Mouse (Mus musculus) adrenal gland (tissue): ENCODE data around the gene Abraxas1.

Source experiments
- intact Hi-C: fragments of 180-260 bp; cut with DNase I; formaldehyde crosslinking; loops from one replicate; pipeline ENCODE4 v1.15.1; 2025

The Abraxas1 gene

DNA sequence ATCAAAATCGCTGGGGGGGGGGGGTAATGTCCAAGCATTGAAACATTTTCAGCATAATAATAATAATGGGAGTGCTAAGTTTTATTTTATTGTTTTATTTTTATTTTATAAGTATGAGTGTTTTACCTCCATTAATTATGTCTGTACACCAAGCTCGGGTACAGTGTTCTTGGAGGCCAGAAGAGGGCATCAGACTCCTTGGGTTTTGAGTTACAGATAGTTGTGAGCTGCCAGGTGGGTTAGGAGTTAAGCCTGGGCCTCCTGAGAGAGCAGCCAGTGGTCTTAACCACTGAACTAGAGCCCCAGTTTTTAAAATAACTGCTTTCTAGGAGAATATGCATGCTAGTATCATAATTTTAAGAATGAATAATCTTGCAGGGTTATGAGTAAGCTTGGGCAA lies 5.2 kb upstream of the Abraxas1 start:
- intact Hi-C loops = loop anchor here (1.0 kb wide), 1 partner anchor 89 kb away; no protein-coding TSS in a partner anchor

DNA sequence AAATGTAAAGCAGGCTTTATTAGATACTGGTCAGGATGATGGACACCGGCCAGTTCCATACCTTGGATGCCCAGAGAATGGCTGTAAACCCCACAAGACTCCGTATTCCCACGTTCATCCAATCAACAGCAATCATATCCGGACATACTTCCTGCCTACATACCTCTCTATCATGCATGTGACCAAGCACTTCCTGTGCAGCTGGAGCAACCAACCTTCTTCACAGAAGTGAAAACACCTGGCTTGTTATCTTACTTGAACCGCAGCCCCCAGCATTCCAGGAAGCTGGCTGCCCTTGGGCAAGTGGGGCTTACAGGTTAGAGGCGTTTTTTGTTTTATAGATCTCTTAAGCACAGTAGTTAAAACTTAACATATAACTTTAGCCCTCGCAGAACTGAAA lies 2.1 kb upstream of the Abraxas1 start:
- intact Hi-C loops = no loop called here

DNA sequence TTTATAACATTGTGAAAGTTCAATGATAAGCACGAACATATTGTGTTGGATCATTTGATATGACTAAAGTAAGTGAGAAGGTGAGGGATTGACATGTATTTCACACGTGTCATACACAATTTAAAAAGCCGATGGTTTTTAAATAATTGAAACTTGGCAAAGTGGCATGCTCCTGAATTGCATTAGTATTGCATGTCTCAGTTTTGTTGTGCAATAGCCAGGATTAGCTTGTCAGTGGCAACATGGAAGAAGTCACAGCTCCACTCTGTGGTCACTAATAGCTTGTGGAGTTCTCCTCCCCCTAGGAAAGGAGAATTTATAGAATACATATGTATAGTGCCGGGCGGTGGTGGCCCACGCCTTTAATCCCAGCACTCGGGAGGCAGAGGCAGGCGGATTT lies 610 bp upstream of the Abraxas1 start:
- intact Hi-C loops = no loop called here

DNA sequence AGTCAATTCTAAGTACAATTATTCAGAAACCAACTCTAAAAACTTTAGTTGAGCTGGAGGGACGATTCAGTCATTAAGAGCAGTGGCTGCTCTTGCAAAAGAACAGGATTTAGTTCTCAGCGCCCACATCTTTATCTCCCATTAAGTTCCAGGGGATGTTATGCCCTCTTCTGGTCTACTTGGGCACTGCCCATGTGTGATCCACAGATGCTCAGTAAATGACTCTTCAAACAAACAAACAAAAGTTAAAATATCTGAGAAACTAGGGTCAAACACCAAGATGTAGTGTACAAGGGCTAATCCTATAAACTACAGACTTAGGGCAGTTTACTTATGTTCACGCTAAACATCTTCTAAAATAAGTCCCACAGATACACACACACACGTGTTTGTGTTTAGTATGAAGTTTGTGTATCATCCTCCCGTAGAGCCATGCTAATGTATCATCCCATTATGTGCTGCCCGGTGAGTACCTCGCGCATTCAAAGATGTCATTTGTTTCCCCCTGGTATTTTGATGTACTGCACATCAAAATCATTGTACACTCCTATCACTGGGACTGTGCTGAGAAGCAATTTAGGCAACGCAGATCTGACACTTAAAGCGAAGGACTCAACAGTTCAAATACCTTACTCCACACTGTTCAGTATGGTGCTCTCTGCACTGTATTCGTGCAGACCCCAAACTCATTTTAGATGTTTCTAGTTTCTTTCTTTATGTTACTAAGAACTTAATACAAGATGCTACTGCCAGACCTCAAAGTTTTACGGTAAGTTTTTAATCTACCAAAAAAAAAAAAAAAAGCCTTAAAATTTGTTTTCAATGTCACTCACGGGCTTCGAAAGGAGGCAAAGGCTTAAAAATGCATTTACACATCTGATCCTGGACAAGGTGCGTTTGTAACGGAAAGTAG lies 941 bp downstream of the Abraxas1 start:
- intact Hi-C loops = loop anchor here (5.0 kb wide), 1 partner anchor 148 kb away; no protein-coding TSS in a partner anchor

DNA sequence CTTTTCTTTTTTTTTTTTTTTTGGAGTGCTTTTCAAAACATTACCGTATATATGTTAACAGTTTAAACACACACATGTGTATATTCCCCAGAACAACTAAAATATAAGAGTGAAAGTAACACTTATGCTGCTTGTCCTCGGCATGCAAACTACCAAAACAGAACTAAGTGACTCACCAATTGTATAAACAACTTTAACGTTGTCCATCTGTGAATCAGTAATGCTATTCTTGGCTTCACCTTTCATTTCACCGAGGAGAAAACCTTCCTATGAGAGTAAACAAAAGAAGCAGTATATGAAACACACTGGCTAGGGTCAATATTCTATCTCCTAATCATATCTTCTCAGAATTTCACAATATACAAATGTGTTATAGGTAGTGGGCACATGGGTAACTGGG lies 2.4 kb downstream of the Abraxas1 start:
- intact Hi-C loops = loop anchor here (5.0 kb wide), 1 partner anchor 146 kb away; no protein-coding TSS in a partner anchor

DNA sequence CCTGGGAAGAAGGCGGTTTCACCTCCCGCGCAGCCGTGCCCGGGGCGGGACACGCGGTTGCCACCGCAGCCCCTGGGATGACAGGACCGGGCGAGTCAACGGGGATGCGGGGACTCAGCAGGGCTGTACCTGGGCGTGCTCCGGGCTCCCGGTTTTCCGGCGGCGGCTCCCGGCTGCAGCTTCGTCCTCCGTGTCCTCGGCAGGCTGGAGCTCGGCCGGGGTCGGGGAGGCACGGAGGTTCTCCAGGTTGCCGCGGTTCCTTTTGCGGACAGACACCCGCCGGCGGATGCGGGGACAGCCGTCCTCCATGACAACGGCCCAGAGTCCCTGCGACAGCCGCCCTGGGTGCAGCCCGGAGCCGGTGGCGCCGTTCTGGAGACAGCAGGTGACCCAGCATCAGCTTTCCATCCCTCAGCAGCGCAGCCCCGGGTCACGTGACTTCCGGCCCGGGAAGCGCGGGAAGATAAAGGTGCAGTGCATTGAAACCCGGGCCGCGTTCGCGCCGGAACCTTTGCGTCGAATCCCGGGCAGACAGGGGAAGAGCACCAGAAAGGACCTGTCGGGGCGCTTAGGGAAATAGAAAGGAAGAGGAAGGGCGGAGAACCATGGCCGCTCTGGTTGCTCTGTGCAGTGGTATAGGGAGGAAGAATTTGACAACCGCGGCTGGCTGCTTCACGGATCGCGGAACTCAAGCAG lies 22.5 kb downstream of the Abraxas1 start, which contains the start of the genes Helq and Mrps18c:
Gene Helq (minus strand): TSS at position 434 of the 696 bp plus-strand sequence.
Gene Mrps18c (plus strand): TSS at position 463 of the 696 bp plus-strand sequence.
- intact Hi-C loops = loop anchor here (10.0 kb wide), 1 partner anchor 254 kb away; no protein-coding TSS in a partner anchor

DNA sequence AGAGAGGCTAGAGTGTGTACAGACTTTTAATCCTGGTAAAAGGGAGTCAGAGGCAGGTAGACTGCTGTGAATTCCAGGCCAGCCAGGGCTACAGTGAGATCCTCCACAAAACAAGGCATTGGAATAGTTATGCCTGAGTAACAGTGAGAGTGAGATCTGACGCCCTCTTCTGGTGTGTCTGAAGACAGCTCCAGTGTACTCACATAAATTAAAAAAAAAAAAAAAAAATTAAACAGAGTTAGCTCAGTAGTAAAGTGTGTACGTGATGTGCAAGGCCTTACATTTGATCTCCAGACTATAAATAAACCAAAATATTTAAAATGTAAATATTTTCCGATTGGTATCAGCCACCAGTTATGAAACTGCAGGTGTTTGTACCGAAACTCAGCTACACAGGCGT lies 26.7 kb downstream of the Abraxas1 start:
- intact Hi-C loops = loop anchor here (10.0 kb wide), 1 partner anchor 249 kb away; no protein-coding TSS in a partner anchor

DNA sequence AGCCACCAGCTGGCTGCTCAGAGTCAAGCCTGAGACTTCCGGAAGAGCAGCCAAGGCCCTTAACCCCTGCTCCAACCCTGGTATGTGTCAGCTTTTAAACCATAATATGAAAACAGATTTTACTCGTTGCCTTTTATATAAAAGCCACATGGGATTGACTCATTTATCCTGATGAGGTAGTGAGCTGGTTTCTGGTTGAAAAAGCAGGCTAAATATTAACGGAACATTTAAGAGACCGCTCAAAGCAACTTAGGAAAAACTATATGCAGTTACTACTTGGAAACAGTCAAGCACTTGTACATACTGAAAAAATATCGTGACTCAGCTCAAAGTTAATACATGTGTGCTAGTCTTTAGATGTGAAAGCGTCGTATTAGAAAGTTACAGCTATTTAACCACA lies 28.5 kb downstream of the Abraxas1 start:
- intact Hi-C loops = loop anchor here (10.0 kb wide), 1 partner anchor 247 kb away; no protein-coding TSS in a partner anchor

DNA sequence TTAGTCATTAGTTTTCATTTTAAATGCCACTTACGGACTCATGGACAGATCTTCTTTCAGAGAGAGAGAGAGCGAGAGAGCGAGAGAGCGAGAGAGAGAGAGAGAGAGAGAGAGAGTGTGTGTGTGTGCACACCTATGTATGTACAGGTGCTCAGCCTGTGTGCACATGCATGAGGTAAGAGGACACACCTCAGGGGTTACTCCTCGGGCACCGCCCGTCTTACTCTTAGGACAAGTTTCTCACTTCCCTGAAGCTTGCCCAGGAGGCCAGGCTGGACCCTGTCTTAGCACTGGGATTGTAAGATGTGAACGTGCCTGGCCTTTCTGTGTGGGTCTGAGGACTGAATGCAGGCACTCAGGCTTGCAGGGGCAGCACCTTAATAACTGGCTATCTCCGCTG lies 33.2 kb downstream of the Abraxas1 start:
- intact Hi-C loops = no loop called here

DNA sequence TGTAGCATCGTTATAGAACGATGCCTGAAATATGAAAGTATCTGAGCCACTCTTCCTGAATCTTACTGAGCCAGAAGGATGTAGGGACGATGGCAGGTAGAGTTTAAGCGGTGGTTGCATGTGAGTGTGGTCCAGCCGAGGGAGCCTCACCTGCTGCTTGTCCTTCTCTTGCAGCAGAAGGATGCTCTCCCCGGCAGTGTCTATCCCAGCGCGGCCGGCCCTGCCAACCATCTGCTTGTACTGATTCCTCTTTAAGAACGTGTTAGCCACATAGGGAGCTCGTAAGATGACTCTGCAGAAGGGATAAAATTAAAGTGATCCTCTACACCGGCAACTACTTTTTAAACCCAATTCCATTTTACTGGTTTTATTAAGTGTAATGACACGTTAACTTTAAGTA lies 41.8 kb downstream of the Abraxas1 start:
- intact Hi-C loops = no loop called here

DNA sequence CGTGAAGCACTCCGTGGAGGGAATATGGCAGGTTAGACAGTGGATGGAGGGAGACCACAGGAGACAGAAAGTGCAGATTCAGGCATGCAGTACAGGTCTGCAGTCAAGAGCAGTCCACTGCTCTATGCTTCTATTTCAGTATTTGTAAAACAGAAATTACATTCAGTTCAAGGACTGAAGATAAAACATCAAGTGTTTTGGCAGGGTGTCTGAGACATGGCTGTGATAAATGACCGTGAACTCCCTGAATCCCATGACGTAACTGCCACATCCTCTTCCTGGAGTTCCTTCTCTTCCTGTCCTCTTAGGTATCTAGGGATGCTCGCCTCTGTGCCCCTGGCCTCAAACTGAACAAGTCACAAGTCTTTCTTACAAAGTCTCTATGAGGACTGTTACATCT lies 43.9 kb downstream of the Abraxas1 start:
- intact Hi-C loops = no loop called here

DNA sequence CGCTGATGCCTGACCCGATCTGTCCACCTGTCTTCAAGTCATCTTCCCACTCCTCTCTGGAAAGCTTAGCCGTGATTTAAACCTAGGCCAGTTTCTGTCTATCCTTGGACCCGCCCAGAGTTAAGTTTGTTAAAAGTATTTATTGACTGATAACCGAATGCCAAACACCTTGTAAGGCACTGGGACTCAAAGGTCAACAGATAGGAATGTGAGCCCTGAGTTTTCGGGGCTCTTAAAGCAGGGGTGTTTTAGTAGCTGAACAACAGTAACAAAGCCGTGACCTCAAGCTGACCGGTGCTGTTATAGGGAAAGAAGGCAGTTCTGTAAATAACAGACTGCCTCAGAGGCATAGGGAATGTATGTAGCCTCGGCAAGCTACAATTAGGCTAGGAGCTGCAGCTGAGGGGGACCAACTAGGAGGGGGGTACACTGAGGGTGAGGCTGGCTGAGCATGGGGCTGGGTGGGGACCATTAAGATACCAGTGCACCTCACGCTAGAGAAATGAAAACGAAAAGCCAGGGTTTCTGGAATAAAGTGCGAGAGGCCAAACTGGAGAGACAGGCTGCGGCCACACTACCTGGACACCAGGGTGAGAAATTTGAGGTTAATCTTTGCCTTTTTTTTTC lies 44.9 kb downstream of the Abraxas1 start:
- intact Hi-C loops = no loop called here

DNA sequence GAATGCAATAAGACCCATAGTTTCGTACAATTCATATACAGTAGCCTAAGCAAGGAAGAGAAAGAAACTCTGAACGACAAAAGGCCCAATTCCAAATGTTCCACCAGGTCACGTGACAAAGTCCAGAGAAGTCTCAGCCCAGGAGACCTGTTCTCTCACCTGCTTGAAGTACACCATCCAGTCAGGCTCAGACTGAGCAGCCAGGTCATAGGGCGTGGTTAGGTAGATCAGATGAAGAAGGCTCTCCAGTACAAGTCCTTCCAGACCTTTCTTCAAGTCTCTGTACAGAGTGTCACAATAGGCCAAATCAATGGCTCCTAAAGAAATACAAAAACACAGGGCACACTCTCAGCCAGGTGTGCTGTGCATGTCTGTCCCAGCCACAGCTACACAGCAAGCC lies 49.2 kb downstream of the Abraxas1 start:
- intact Hi-C loops = no loop called here

DNA sequence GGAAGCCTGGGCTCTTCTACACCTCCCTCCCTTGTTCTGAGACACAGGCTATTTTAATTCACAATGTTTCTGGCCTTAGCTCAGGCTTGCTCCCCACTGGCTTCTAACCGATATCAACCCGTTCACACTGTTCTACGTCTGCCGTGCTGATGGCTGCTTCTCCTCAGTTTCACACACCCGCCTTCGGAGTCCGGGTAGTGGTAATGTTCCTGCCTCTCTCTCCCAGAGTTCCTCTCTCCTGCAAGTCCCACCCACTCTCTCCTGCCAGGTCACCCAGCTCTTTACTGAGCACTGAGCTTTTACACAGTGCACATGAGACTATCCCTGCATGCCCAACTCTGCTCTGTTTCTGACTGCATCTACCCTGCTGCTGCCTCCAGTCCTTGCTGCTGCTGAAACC lies 54.7 kb downstream of the Abraxas1 start:
- intact Hi-C loops = no loop called here

DNA sequence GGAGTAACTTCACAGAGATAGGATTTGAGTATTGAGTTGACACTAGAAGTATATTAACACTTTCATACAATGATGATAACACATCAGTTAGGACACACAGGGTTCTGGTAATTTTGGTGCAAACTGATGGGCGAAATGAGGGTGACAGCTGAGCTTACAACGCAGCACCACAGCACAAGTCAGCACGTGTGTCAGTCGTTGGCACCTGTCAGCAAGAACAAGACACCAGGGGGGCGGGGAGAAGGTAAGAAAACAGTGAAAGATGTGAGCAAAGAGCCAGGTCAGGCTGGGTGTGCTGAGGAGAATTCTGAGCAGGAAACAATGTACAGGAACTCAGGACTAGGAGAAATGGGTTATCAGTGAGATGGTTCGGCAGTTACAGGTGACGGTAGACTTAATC lies 59.0 kb downstream of the Abraxas1 start:
- intact Hi-C loops = no loop called here

DNA sequence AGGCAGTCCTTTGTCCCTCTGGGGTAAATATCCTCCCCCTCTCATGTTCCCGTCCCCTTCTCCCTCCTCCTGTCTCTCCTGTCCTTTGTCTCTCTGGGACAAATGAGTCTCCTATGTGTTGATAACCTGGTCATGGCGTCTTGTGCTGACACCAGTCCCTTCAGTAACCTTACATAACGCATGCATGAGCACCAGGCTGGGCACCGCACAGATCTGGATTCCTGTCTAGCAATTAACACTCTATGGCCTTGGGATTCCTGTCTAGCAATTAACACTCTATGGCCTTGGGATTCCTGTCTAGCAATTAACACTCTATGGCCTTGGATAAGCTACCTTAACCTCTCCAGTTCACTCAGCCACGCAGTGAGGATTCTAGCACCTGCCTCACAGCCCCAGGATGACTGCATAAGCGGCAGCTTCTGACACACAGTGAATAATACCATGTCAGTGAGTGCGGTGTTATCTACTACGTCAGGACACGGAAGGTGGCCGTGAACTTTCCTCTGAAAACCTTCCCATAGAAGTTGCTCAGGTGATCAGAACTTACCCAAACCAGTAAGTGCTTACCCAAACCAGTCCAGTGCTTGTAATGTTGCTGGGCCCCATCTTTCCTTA lies 60.6 kb downstream of the Abraxas1 start:
- intact Hi-C loops = no loop called here

DNA sequence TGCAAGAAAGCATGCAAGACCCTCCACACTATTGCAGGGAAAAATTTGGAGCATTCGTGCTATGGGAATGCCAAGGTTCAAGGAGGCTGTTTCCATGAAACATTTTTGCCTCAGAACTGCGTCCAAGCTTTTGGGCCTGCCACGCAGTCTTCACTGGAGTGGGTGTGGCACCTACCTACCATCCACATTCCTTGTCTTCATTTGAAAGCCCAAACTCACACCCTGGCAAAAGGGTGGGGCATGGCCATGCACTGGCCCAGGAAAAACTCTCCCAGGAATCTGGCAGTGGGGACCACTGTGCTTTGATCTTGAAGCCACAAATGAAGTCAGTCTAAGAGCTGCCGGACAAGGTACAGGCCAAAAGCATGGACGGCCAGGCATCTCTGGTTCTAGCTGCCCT lies 62.6 kb downstream of the Abraxas1 start:
- intact Hi-C loops = no loop called here
